Mouse (Mus musculus): ENCODE results near the gene Cacna1d. TPM values are rescaled to one million over a fixed set of nuclear protein-coding genes. Genes with fewer than 3 reads are reported as not detected.

Gene Cacna1d
- polyA plus RNA-seq, 1 experiment = not detected

GRCm38 (mm10) chr14:30318715-30319437, 172.4 kb downstream of the Cacna1d start:
- Histone ChIP-seq H3K27me3 (ENCODE audit: control insufficient read depth, insufficient read depth, insufficient read length) (peaks cover 4% of the 10 kb centered on the region), H3ac (ENCODE audit: control insufficient read depth, insufficient read length, low read depth) (no peak overlapping the region), H3K4me3 (ENCODE audit: insufficient read depth, poor library complexity, severe bottlenecking) (no peak overlapping the region), H3K79me3 (ENCODE audit: low read depth) (no peaks in the 10 kb centered on the region), H3K36me3 (ENCODE audit: control insufficient read depth, insufficient read depth) (no peaks in the 10 kb centered on the region), H3K79me2 (ENCODE audit: control insufficient read depth, insufficient read depth) (no peaks in the 10 kb centered on the region)
- peak; percentile 32 for TF ChIP-seq CEBPB (IDR thresholded peaks at IDR 0.05; ENCODE audit: low read depth)
- no peak for TF ChIP-seq FOSL1 (IDR thresholded peaks at IDR 0.05; ENCODE audit: insufficient read depth, low read length, poor library complexity, severe bottlenecking)

- Histone ChIP-seq H3K36me3 (ENCODE audit: control insufficient read depth, insufficient read depth) (no peaks in the 10 kb centered on the region), H3ac (ENCODE audit: control insufficient read depth, insufficient read length, low read depth) (no peak overlapping the region), H3K4me3 (ENCODE audit: insufficient read depth, poor library complexity, severe bottlenecking) (no peak overlapping the region), H3K79me2 (ENCODE audit: control insufficient read depth, insufficient read depth) (no peaks in the 10 kb centered on the region), H3K79me3 (ENCODE audit: low read depth) (no peaks in the 10 kb centered on the region), H3K27me3 (ENCODE audit: control insufficient read depth, insufficient read depth, insufficient read length) (peaks cover 4% of the 10 kb centered on the region)
- TF ChIP-seq MYOD1 (IDR thresholded peaks at IDR 0.05; ENCODE audit: control insufficient read depth, insufficient read length, low read depth) (no peak), MAX (IDR thresholded peaks at IDR 0.05) (no peak), USF1 (IDR thresholded peaks at IDR 0.05; ENCODE audit: low read depth) (no peak), CEBPB (IDR thresholded peaks at IDR 0.05; ENCODE audit: low read depth) (no peak), MYOG (IDR thresholded peaks at IDR 0.05; ENCODE audit: control insufficient read depth, extremely low read depth, insufficient read length) (no peak), CTCF (IDR thresholded peaks at IDR 0.05; ENCODE audit: control insufficient read depth, insufficient read depth, insufficient read length) (no peak), FOSL1 (IDR thresholded peaks at IDR 0.05; ENCODE audit: insufficient read depth, low read length, poor library complexity, severe bottlenecking) (no peak)
Observed at GRCm38 (mm10) chr14:30318293-30318692, 173.0 kb downstream of the Cacna1d start.

DNA sequence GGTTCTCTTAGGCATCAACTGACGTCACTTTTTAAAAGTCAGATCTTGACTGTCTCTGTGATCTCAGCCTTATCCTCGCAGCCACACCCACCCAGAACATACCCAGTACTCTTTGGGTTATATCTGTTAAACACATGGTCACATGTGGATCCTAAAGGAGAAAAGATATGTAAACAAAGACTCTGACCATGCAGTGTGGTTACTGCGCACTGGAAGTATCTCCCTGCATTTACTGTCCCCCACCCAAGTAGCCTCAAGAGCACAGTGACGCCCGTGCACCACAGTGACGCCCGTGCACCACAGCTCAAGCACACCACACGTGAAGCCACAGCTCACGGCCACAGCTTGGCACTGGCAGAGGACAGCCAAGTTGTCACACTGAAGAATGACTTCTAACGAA, 173.6 kb downstream of the Cacna1d start:
- TF ChIP-seq FOSL1 (IDR thresholded peaks at IDR 0.05; ENCODE audit: insufficient read depth, low read length, poor library complexity, severe bottlenecking) = no peak
- TF ChIP-seq MAX (IDR thresholded peaks at IDR 0.05) = no peak
- TF ChIP-seq MYOG (IDR thresholded peaks at IDR 0.05; ENCODE audit: control insufficient read depth, extremely low read depth, insufficient read length) = no peak
- TF ChIP-seq USF1 (IDR thresholded peaks at IDR 0.05; ENCODE audit: low read depth) = no peak
- no peak for TF ChIP-seq MYOD1 (IDR thresholded peaks at IDR 0.05; ENCODE audit: control insufficient read depth, insufficient read length, low read depth)
- TF ChIP-seq CTCF (IDR thresholded peaks at IDR 0.05; ENCODE audit: control insufficient read depth, insufficient read depth, insufficient read length) = no peak
- no peak for TF ChIP-seq CEBPB (IDR thresholded peaks at IDR 0.05; ENCODE audit: low read depth)
- Histone ChIP-seq H3K27me3 (ENCODE audit: control insufficient read depth, insufficient read depth, insufficient read length) (peaks cover 4% of the 10 kb centered on the region), H3K79me2 (ENCODE audit: control insufficient read depth, insufficient read depth) (no peaks in the 10 kb centered on the region), H3ac (ENCODE audit: control insufficient read depth, insufficient read length, low read depth) (no peak overlapping the region), H3K4me3 (ENCODE audit: insufficient read depth, poor library complexity, severe bottlenecking) (no peak overlapping the region), H3K36me3 (ENCODE audit: control insufficient read depth, insufficient read depth) (no peaks in the 10 kb centered on the region), H3K79me3 (ENCODE audit: low read depth) (no peaks in the 10 kb centered on the region)

DNA sequence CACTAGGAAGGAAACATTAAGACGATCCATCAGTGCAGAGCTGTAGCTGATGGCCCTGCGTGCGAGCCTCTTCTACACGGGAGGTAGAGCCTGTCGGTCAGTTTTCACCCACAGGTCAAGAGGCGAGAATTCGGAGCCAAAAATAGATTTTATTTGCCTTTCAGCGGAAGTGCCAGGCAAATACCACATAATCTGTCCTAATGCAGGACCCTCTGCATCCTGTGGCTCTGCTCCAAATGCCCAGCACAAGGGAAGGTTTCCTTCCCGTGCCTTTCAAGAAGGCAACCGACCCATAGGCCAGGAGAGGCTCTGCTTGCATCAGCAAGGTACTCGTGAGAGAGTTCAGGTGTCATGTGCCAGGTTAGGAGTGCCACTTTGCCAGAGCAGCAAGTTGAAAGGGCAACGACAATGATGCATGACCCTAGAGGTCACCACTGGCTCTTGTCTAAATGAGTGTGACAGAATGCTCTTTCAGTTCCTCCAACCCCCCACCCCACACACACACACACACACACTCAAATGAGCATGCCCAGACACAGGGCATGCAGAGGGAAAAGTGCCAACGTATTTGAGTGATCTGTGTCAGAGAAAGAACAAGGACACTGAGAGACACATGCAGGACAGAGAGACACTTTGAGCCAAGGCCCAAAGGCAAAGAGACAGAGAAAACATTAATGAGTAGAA, 179.9 kb downstream of the Cacna1d start:
- no peak overlapping the region for H3ac ChIP-seq (ENCODE audit: control insufficient read depth, insufficient read length, low read depth)
- H3K79me3 ChIP-seq (ENCODE audit: low read depth) = no peaks in the 10 kb centered on the region
- TF ChIP-seq FOSL1 (IDR thresholded peaks at IDR 0.05; ENCODE audit: insufficient read depth, low read length, poor library complexity, severe bottlenecking) (no peak), MYOD1 (IDR thresholded peaks at IDR 0.05; ENCODE audit: control insufficient read depth, insufficient read length, low read depth) (no peak), USF1 (IDR thresholded peaks at IDR 0.05; ENCODE audit: low read depth) (no peak), CEBPB (IDR thresholded peaks at IDR 0.05; ENCODE audit: low read depth) (no peak), CTCF (IDR thresholded peaks at IDR 0.05; ENCODE audit: control insufficient read depth, insufficient read depth, insufficient read length) (no peak)
- no peaks in the 10 kb centered on the region for H3K36me3 ChIP-seq (ENCODE audit: control insufficient read depth, insufficient read depth)
- H3K79me2 ChIP-seq (ENCODE audit: control insufficient read depth, insufficient read depth) = no peaks in the 10 kb centered on the region
- no peak overlapping the region for H3K4me3 ChIP-seq (ENCODE audit: insufficient read depth, poor library complexity, severe bottlenecking)
- peaks cover 22% of the 10 kb centered on the region for H3K27me3 ChIP-seq (ENCODE audit: control insufficient read depth, insufficient read depth, insufficient read length)

DNA sequence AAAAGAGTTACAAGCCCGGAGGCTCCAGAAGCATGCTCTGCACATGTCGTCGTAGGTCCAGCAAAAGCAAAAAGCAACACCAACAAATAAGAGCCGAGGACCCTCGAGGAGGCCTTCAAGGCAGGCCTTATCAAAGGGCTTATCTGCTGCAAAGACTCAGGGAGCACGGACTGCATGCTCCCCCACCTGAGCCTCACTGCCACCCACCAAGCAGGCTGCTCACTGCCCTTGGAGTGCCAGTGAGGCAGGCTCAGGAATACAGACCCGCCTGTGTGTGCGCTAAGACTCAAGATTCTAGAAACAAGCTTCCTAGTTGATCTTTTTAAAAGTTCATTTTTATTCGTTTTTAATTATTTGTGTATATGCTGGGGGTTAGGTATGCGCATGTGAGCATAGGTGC, 181.0 kb downstream of the Cacna1d start:
- Histone ChIP-seq H3K27me3 (ENCODE audit: control insufficient read depth, insufficient read depth, insufficient read length) (peaks cover 22% of the 10 kb centered on the region), H3K79me3 (ENCODE audit: low read depth) (no peaks in the 10 kb centered on the region), H3K36me3 (ENCODE audit: control insufficient read depth, insufficient read depth) (no peaks in the 10 kb centered on the region), H3K4me3 (ENCODE audit: insufficient read depth, poor library complexity, severe bottlenecking) (no peak overlapping the region), H3ac (ENCODE audit: control insufficient read depth, insufficient read length, low read depth) (no peak overlapping the region), H3K79me2 (ENCODE audit: control insufficient read depth, insufficient read depth) (no peaks in the 10 kb centered on the region)
- TF ChIP-seq USF1 (IDR thresholded peaks at IDR 0.05; ENCODE audit: low read depth) (no peak), CEBPB (IDR thresholded peaks at IDR 0.05; ENCODE audit: low read depth) (no peak), MYOD1 (IDR thresholded peaks at IDR 0.05; ENCODE audit: control insufficient read depth, insufficient read length, low read depth) (no peak), MYOG (IDR thresholded peaks at IDR 0.05; ENCODE audit: control insufficient read depth, extremely low read depth, insufficient read length) (no peak), FOSL1 (IDR thresholded peaks at IDR 0.05; ENCODE audit: insufficient read depth, low read length, poor library complexity, severe bottlenecking) (no peak), CTCF (IDR thresholded peaks at IDR 0.05; ENCODE audit: control insufficient read depth, insufficient read depth, insufficient read length) (no peak), MAX (IDR thresholded peaks at IDR 0.05) (no peak)
